Mouse (Mus musculus) limb, embryonic 14.5 days (tissue): ENCODE measurements at regions not wholly inside any gene's neighbourhood (a gene's known extent, or its start where the extent isn't known, plus 50 kb on each side); places are given as distances from the start of the nearest gene placed in this dataset.

ENCODE experiments used
- ATAC-seq: fragments of 200-750 bp; cut with Nextera tagmentation; 2 replicates; pipeline ENCODE4 v1.8.0; 2017; ENCODE audit warnings: low read depth, moderate number of reproducible peaks, moderate TSS enrichment; ENCODE audit not compliant: low FRiP score
- DNase-seq: peaks from one replicate; pipeline ENCODE4 v3.0.0-alpha.2; 2015; ENCODE audit warnings: low spot score
- H3K27ac ChIP-seq: fragments of 300-500 bp; sonication (generic); replicated peaks from 2 replicates; pipeline ENCODE4 v1.5.1; 2014; ENCODE audit warnings: low read depth, mild to moderate bottlenecking, low read length, moderate library complexity, mixed read lengths
- H3K27me3 ChIP-seq: fragments of 300-500 bp; sonication (generic); 2 replicates; pipeline ENCODE4 v1.6.1; 2014; ENCODE audit warnings: low read length, mixed read lengths; ENCODE audit not compliant: control insufficient read depth, insufficient read depth
- H3K36me3 ChIP-seq: fragments of 300-500 bp; sonication (generic); 2 replicates; pipeline ENCODE4 v1.6.1; 2014; ENCODE audit warnings: mild to moderate bottlenecking, low read length, moderate library complexity, mixed read lengths; ENCODE audit not compliant: control insufficient read depth, insufficient read depth
- H3K4me1 ChIP-seq: fragments of 300-500 bp; sonication (generic); 2 replicates; pipeline ENCODE4 v1.6.1; 2014; ENCODE audit warnings: antibody characterized with exemption, low read length, mixed read lengths; ENCODE audit not compliant: control insufficient read depth, insufficient read depth
- H3K4me2 ChIP-seq: fragments of 300-500 bp; sonication (generic); replicated peaks from 2 replicates; pipeline ENCODE4 v1.6.1; 2014; ENCODE audit warnings: low read depth, mild to moderate bottlenecking, low read length, moderate library complexity; ENCODE audit not compliant: severe bottlenecking
- H3K4me3 ChIP-seq: fragments of 300-500 bp; sonication (generic); replicated peaks from 2 replicates; pipeline ENCODE4 v1.5.1; 2014; ENCODE audit warnings: low read length
- H3K9ac ChIP-seq: fragments of 300-500 bp; sonication (generic); 2 replicates; pipeline ENCODE4 v1.6.1; 2014; ENCODE audit warnings: mild to moderate bottlenecking, low read depth, low read length, moderate library complexity; ENCODE audit not compliant: severe bottlenecking
- H3K9me3 ChIP-seq: fragments of 300-500 bp; sonication (generic); 2 replicates; pipeline ENCODE4 v1.6.1; 2016; ENCODE audit warnings: low read length; ENCODE audit not compliant: control insufficient read depth
- POLR2A ChIP-seq: fragments of 200-500 bp; IDR thresholded peaks from 2 replicates; pipeline ENCODE4 v1.8.0; 2012; ENCODE audit warnings: inconsistent platforms, mild to moderate bottlenecking, moderate library complexity, borderline replicate concordance; ENCODE audit not compliant: insufficient read depth, insufficient read length; ENCODE audit errors: extremely low read depth
- WGBS: fragments of 180-500 bp; shearing (Covaris S2); extraction: QIAGEN DNeasy Blood & Tissue Kit; methylation state at CpG from one replicate; pipeline ENCODE4 v1.1.7; 2014; 5-methylcytosine and 5-hydroxymethylcytosine counted together

DNA sequence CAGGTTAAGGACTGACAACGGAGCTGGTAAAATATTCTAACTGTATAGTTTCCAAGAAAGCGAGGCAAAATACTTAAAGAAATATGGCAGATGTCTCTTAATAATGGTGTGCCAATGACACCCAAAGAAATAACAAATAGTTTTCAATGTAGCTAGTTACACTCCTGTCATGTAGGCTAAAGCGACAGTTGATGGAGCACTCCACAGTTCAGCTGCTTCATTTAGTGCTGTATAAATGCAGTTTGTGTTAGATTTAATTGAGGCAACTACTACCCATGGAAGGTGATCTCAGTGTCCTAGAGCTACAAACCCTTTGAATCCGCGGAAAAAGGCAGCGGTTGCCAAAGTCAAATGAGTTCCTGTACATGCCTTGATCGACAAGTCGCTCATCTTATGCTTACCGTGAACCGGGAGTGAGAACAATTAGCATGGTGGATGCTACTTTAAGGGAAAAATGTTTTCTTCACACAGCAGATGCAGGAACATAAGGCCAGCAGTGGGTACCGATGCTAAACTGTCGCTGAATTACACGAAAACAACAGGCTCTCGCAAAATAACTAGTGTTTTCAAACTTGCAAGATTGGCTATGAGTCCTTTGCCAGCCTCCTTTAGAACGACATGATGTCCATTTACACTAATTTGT, 961.4 kb downstream of the Mat2b start:
- Histone ChIP-seq H3K4me3 (no peak overlapping the region), H3K4me2 (no peak overlapping the region), H3K9me3 (no peaks in the 10 kb centered on the region), H3K27me3 (no peaks in the 10 kb centered on the region), H3K27ac (no peak overlapping the region), H3K4me1 (no peaks in the 10 kb centered on the region), H3K9ac (no peak overlapping the region), H3K36me3 (no peaks in the 10 kb centered on the region)
- ATAC-seq (no peak), DNase-seq (no peak)
- no peak for TF ChIP-seq POLR2A
- 86% methylated on average over 15 of the region's 15 CpGs for WGBS

DNA sequence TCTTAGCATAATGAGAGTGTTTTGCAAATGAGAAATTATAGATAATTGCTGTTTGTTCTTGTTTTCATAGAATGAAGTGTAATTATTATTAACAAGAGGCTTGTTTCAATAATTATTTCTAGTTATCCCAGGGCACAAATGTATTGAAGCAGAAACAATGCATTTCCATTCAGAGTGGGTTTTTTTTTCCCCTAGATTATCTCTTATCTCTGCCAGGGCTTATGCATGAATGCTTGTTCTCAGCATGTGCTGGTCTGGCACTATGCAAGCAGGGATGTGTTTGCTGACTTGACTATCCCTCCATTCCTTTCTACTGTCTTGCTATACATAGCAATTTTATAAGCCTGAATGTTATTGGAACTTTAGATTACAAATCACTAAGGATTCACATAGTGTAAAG, 971.4 kb downstream of the Mat2b start:
- ATAC-seq (no peak), DNase-seq (no peak)
- no peaks in the 10 kb centered on the region for H3K9me3 ChIP-seq
- H3K9ac ChIP-seq, result no peak overlapping the region
- no peak overlapping the region for H3K4me2 ChIP-seq
- no peak overlapping the region for H3K4me3 ChIP-seq
- H3K36me3 ChIP-seq, result no peaks in the 10 kb centered on the region
- no peaks in the 10 kb centered on the region for H3K4me1 ChIP-seq
- H3K27ac ChIP-seq, result no peak overlapping the region
- H3K27me3 ChIP-seq, result no peaks in the 10 kb centered on the region
- TF ChIP-seq POLR2A, result no peak

DNA sequence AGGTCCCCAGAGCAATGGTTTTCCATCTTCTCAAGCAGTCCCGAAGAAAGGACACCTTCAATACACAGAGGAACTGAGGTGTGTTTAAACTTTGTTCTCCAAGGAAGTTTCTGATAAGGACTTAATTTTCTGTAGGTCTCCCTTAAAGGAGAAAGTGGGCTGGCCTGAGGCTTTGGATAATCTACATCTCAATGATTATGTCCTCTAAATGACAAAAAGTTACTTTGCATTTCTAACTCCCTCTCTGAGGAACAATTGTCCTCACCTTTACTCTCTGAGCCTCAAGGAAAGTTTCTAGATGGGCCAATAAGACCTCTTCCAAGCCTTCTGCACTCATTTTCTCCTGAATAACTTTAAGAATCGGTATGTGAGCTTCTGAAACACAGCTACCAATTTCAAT, 1016.5 kb downstream of the Mat2b start:
- H3K9ac ChIP-seq, result no peak overlapping the region
- no peak overlapping the region for H3K27ac ChIP-seq
- H3K9me3 ChIP-seq, result no peaks in the 10 kb centered on the region
- H3K4me3 ChIP-seq, result no peak overlapping the region
- no peaks in the 10 kb centered on the region for H3K4me1 ChIP-seq
- TF ChIP-seq POLR2A, result no peak
- H3K27me3 ChIP-seq, result no peaks in the 10 kb centered on the region
- DNase-seq (no peak), ATAC-seq (no peak)
- WGBS, result 79% methylated on average over 2 of the region's 2 CpGs
- no peaks in the 10 kb centered on the region for H3K36me3 ChIP-seq
- H3K4me2 ChIP-seq, result no peak overlapping the region

DNA sequence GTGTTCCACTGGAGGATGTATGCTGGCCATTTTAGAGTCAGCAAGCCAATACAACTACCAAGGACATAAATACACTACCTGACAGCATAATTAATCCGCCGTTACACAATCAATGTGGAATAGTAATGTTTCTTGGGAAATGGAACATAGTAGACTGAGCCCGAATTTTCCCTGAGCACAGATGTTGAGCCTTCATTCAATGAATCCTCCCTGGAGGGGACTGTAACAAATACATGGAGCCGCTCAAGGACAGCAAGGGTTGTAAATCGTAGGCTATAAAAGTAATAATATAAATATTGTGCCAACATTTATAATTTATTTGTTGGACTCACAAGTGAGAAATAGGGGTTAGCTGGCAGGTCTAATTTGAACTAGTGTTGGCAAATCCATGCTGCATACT, 1041.4 kb downstream of the Mat2b start:
- no peaks in the 10 kb centered on the region for H3K36me3 ChIP-seq
- H3K9me3 ChIP-seq, result no peaks in the 10 kb centered on the region
- TF ChIP-seq POLR2A, result no peak
- no peak overlapping the region for H3K4me2 ChIP-seq
- ATAC-seq, result no peak
- H3K4me1 ChIP-seq, result no peaks in the 10 kb centered on the region
- no peak for DNase-seq
- H3K27me3 ChIP-seq, result no peaks in the 10 kb centered on the region
- no peak overlapping the region for H3K4me3 ChIP-seq
- WGBS, result 72% methylated on average over 5 of the region's 5 CpGs
- no peak overlapping the region for H3K9ac ChIP-seq
- no peak overlapping the region for H3K27ac ChIP-seq

DNA sequence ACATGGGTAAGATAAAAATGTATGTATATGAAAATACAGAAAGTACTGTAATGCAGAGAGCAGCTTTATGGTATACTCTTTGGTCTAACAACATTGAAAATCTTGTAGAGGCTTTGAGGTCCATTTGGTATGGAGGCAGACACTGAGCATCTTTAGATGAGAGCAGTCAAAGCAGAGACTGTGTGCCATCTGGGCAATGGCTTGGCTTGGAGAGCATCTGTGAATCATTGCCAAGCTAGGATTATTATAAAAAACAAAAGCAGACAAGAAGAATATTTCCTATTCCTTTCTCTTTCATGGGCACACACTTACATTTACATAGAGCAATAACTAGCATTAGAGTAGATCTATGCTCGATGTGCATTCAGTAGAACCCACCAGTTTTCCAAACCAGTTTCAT, 1075.6 kb downstream of the Mat2b start:
- no peak for TF ChIP-seq POLR2A
- WGBS, result 91% methylated on average over 1 of the region's 1 CpGs
- H3K9me3 ChIP-seq, result no peaks in the 10 kb centered on the region
- H3K4me2 ChIP-seq, result no peak overlapping the region
- no peak overlapping the region for H3K27ac ChIP-seq
- H3K9ac ChIP-seq, result no peak overlapping the region
- ATAC-seq (no peak), DNase-seq (no peak)
- H3K36me3 ChIP-seq, result no peaks in the 10 kb centered on the region
- no peak overlapping the region for H3K4me3 ChIP-seq
- no peaks in the 10 kb centered on the region for H3K27me3 ChIP-seq
- H3K4me1 ChIP-seq, result no peaks in the 10 kb centered on the region

DNA sequence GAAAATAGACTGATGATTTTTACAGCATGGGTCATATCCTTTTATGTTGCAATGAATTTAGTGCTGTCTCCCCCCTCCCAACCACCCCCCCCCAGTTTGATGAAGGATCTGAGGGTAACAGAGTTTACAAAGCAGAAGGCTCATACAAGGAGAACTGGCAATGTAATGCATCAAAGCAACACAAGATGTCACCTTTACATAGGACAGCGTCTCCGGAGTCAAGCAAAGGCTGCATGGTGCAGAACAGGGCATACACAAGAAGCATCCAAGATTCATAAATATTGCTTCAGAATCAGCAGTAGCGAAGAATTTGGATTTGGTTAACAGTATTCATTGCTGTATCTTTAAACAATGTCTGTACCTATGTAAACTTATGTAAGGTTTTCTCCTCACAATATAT, 1079.2 kb downstream of the Mat2b start:
- Histone ChIP-seq H3K9me3 (no peaks in the 10 kb centered on the region), H3K4me1 (no peaks in the 10 kb centered on the region), H3K27me3 (no peaks in the 10 kb centered on the region), H3K36me3 (no peaks in the 10 kb centered on the region), H3K9ac (no peak overlapping the region), H3K4me2 (no peak overlapping the region), H3K27ac (no peak overlapping the region), H3K4me3 (no peak overlapping the region)
- DNase-seq (no peak), ATAC-seq (no peak)
- 79% methylated on average over 3 of the region's 3 CpGs for WGBS
- no peak for TF ChIP-seq POLR2A
